Comparison of ENCODE assay signal across 8 mouse cellular contexts in genomic region chr17:17402222-17403004, GRCm38 (mm10). TPM values are rescaled to one million over a fixed set of nuclear protein-coding genes. Genes with fewer than 3 reads are reported as not detected.
DNase-seq lines count a peak whose midpoint lies in the region; ATAC-seq and TF ChIP-seq lines count a peak whose summit lies in the region.

Gene Lix1 (plus strand): TSS chr17:17402672.

- H3K27me3 ChIP-seq in hindbrain, embryonic 16.5 days (replicated peaks; ENCODE audit: control insufficient read depth, insufficient read depth, low read length): no peaks in the 10 kb centered on the region
- no peaks in the 10 kb centered on the region for H3K27me3 ChIP-seq in midbrain, embryonic 10.5 days (ENCODE audit: low read depth, poor library complexity, severe bottlenecking)
- H3K27me3 ChIP-seq in stomach, embryonic 14.5 days (ENCODE audit: control insufficient read depth, insufficient read depth, low read length): no peaks in the 10 kb centered on the region

- WGBS in hindbrain, embryonic 16.5 days: 25% methylated on average over 6 of the region's 6 CpGs
- 28% methylated on average over 6 of the region's 6 CpGs for WGBS in midbrain, embryonic 10.5 days
- WGBS in stomach, embryonic 14.5 days: 31% methylated on average over 6 of the region's 6 CpGs

- no peak within 1 kb of the TSS for H3K27ac ChIP-seq in hindbrain, embryonic 16.5 days (ENCODE audit: low read depth, low read length)
- peak within 1 kb of the TSS; percentile 88 for H3K27ac ChIP-seq in left cerebral cortex, adult 2 months
- peak within 1 kb of the TSS; percentile 80 for H3K27ac ChIP-seq in midbrain, embryonic 10.5 days (replicated peaks)
- 0 out of 2 replicates have a peak within 1 kb of the TSS, but pooled peaks have one; percentile 17 for H3K27ac ChIP-seq in stomach, embryonic 14.5 days (ENCODE audit: low read length)

- H3K9me3 ChIP-seq in hindbrain, embryonic 16.5 days (ENCODE audit: control insufficient read depth, low read length): no peaks in the 10 kb centered on the region
- no peaks in the 10 kb centered on the region for H3K9me3 ChIP-seq in midbrain, embryonic 10.5 days (replicated peaks)
- H3K9me3 ChIP-seq in stomach, embryonic 14.5 days (ENCODE audit: control insufficient read depth, low read depth, low read length): no peaks in the 10 kb centered on the region

- DNase-seq in CD4-positive, CD25-positive, alpha-beta regulatory T cell, adult 2 months (ENCODE audit: low read depth, low spot score): peak; percentile 28
- peak; percentile 49 for DNase-seq in adrenal gland, postnatal 14 days
- DNase-seq in forelimb bud, embryonic 11.5 days (ENCODE audit: low read depth, low spot score): peak; percentile 89
- peak; percentile 63 to 72 for DNase-seq in left cerebral cortex, adult 2 months (ENCODE audit: extremely low spot score in 1 of 2, low spot score in 2 of 2)
- peak; percentile 82 for DNase-seq in midbrain, embryonic 10.5 days (ENCODE audit: low spot score)

- peak; percentile 73 for TF ChIP-seq CTCF in left cerebral cortex, adult 2 months (IDR thresholded peaks at IDR 0.05)

- H3K4me2 ChIP-seq in hindbrain, embryonic 16.5 days (ENCODE audit: low read length): peak within 1 kb of the TSS; percentile 52
- H3K4me2 ChIP-seq in stomach, embryonic 14.5 days (replicated peaks; ENCODE audit: low read depth, low read length): peak within 1 kb of the TSS; percentile 25

- H3K9ac ChIP-seq in hindbrain, embryonic 16.5 days (ENCODE audit: low read depth, low read length): peak within 1 kb of the TSS; percentile 28; the same call in 1 of the 2 replicates
- H3K9ac ChIP-seq in stomach, embryonic 14.5 days (replicated peaks; ENCODE audit: low read depth, low read length): no peak within 1 kb of the TSS

- H3K4me1 ChIP-seq in hindbrain, embryonic 16.5 days (ENCODE audit: control insufficient read depth, insufficient read depth, low read depth, low read length): no peaks in the 10 kb centered on the region; the same call in 1 of the 2 replicates
- H3K4me1 ChIP-seq in midbrain, embryonic 10.5 days: peaks cover 51% of the 10 kb centered on the region
- H3K4me1 ChIP-seq in stomach, embryonic 14.5 days (ENCODE audit: control insufficient read depth, insufficient read depth, low read length): no peaks in the 10 kb centered on the region

- no peaks in the 10 kb centered on the region for H3K36me3 ChIP-seq in hindbrain, embryonic 16.5 days (ENCODE audit: control insufficient read depth, insufficient read depth, low read length)
- H3K36me3 ChIP-seq in midbrain, embryonic 10.5 days: peaks cover 5% of the 10 kb centered on the region; the same call in 1 of the 2 replicates
- H3K36me3 ChIP-seq in stomach, embryonic 14.5 days (ENCODE audit: control insufficient read depth, insufficient read depth, low read length): no peaks in the 10 kb centered on the region

- intact Hi-C loops in left cerebral cortex, adult 2 months (cut with DNase I): loop anchor here (2.0 to 5.0 kb wide), 2 partner anchors 20 to 95 kb away; no protein-coding TSS in a partner anchor

- ATAC-seq in CD4-positive, CD25-positive, alpha-beta regulatory T cell, adult 4 months: no peak
- ATAC-seq in hindbrain, embryonic 16.5 days: peak; percentile 98
- peak; percentile 72; the same call in 1 of the 2 replicates for ATAC-seq in stomach, embryonic 14.5 days (ENCODE audit: insufficient number of reproducible peaks, insufficient read depth, low FRiP score, low read depth)

- H3K4me3 ChIP-seq in hindbrain, embryonic 16.5 days (ENCODE audit: low read length): peak within 1 kb of the TSS; percentile 27
- peak within 1 kb of the TSS; percentile 40 for H3K4me3 ChIP-seq in left cerebral cortex, adult 2 months
- H3K4me3 ChIP-seq in midbrain, embryonic 10.5 days: peak within 1 kb of the TSS; percentile 56
- H3K4me3 ChIP-seq in stomach, embryonic 14.5 days (ENCODE audit: low read depth, low read length): no peak within 1 kb of the TSS

RNA-seq across cellular contexts. Expression of gene Lix1, which starts in this region (rescaled TPM):
- under 1 TPM; 0.30 to 0.32 TPM for polyA plus RNA-seq in CD4-positive, CD25-positive, alpha-beta regulatory T cell, adult 4 months (2017; shearing (Covaris generic))
- total RNA-seq in adrenal gland, postnatal 14 days (2021): 6.9 and 9.6 TPM in 2 replicates
- 7.8 and 10.1 TPM in 2 replicates for polyA plus RNA-seq in hindbrain, embryonic 16.5 days (2015; fragmentation: Nextera tagmentation; extraction: Ambion mirVana)
- total RNA-seq in left cerebral cortex, adult 2 months (2021): 10 to 100 TPM; 59.6 to 65.0 TPM
- polyA plus RNA-seq in midbrain, embryonic 10.5 days (2016; fragmentation: Nextera tagmentation; extraction: Ambion mirVana): 82.7 and 96.2 TPM in 2 replicates
- 6.4 and 7.9 TPM in 2 replicates for polyA plus RNA-seq in stomach, embryonic 14.5 days (2014; fragmentation: Nextera tagmentation; extraction: Ambion mirVana)

Comparison
In these comparisons a context has a peak if more than half of its experiments do, and no peak if none do; other contexts are left out.
1. DNase-seq: peak in every context shown above with its lines; median percentile 89 in forelimb bud, embryonic 11.5 days; 82 in midbrain, embryonic 10.5 days; 68 in left cerebral cortex, adult 2 months; 49 in adrenal gland, postnatal 14 days; 28 in CD4-positive, CD25-positive, alpha-beta regulatory T cell, adult 2 months.